Mouse (Mus musculus) left cerebral cortex, postnatal 14 days (tissue): ENCODE measurements around the gene Dmkn. TPM values are rescaled to one million over a fixed set of nuclear protein-coding genes. Genes with fewer than 3 reads are reported as not detected.

Experiments
- DNase-seq, 2 experiments: peaks; one replicate each; pipeline ENCODE4 v3.0.0; 2021 to 2022; ENCODE audit warnings: low spot score in 2 of 2, mixed read lengths in 1 of 2
- intact Hi-C: fragments of 180-260 bp; cut with DNase I; formaldehyde crosslinking; loops from one replicate; pipeline ENCODE4 v1.15.1; 2025
- total RNA-seq, 2 experiments: library from RNA; stranded (reverse); gene quantifications; 2 replicates each; pipeline ENCODE4 v1.2.3; 2021

Gene Dmkn
- total RNA-seq, 2 experiments from 2014 or later: 3.6 to 4.2 TPM

DNA sequence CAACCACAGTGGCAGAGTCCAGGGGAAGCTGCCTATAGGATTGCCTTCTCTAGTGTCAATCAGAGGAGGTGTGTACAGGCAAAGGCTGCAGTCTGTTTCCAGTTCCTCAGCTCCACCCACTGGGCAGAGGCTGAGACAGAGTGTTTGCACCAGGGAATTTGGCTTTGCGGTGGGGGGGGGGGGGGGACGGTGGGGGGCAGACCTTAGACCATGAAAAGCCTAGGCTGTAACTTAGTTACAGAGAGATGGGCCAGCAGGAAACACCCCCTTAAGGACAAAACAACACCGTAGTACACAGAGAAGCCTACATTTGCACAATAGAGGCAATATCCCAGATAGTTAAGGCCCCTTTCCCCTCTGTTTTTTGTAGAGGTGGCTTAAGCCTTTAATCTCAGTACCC, 6.6 kb upstream of the Dmkn start:
- no peak for DNase-seq
- intact Hi-C loops: no loop called here

DNA sequence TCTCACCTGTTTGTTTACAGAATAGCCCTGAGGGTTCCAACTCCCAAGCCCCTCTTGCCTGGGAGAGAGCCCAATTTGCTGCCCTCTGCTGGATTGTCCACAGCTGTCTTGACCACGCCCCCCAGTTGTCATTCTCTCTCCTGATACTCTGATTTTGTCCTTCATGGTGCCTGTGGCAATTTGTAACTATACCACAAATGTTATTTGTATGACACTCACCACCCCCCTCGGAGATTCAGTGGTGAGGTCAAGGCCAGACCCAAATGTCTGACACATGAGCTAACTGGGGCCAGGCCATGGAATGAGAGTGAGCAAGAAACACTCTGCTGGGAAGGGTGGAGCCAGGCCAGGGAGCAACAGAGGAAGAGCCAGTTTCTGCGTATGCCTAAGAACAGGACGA, 4.7 kb upstream of the Dmkn start:
- intact Hi-C loops: no loop called here
- DNase-seq: no peak

DNA sequence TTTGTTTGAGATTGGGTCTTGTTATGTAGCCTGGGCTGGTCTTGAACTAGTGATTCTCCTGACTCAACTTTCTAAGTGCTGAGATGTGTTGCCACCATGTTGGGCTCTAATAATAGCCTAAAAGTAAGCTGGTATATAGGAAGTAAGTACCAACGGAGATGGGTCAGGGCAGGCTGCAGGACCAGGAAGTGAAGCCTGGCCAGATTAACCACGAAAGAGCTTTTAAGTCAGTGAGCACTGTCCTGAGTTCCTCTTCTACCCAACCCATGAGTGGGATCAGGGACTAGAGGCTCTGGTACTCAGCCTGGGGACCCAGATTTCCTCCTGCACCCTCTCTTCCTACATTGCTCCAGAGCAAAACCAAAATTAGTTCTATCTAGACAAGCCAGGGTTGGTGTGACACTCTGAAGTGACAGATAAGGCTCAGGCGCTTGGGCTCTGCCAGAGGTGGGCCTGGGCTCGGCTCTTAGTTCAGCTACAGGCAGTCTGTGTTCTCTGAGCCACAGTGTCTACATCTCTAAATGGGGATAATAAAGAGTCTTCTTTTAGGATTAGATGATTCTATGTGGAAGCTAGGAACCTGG, 1.7 kb upstream of the Dmkn start:
- no peak for DNase-seq
- intact Hi-C loops: no loop called here

DNA sequence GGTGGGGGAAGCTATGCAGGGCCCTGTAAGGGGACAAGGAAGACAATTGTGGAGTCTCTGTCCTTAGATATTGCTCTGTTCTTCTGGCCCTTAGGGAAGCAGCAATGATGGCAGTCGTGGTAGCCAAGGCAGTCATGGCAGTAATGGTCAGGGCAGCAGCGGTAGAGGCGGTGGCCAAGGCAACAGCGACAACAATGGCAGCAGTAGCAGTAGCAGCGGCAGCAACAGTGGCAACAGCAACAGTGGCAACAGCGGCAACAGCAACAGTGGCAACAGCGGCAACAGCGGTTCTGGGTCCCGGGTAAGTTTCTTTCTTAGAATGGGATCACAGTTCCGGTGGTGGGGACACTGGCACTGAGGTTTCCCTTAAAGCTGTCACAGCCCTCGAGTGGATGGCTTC, 1.6 kb downstream of the Dmkn start:
- intact Hi-C loops: no loop called here

DNA sequence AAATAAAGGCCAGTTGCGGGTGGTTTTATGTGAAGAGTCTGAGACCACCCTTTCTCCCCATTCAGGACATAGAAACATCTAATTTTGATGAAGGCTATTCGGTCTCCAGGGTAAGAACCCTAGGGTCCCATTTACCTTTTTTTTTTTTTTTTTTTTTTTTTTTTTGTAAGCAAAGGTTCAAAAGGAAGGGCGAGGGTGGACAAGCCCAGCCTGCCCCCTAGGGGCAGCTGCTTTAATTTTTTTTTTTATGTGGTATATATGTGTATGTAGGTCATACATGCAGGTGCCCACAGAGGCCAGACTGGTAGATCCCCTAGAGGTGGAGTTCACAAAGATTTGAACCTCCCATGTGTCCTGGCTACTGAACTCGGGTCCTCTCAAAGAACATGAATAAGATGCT, 2.9 kb downstream of the Dmkn start:
- intact Hi-C loops: no loop called here
- no peak for DNase-seq

More for the DNA sequence above, 1.6 kb downstream of the Dmkn start:
- DNase-seq: peak in 1 of 2 experiments; percentile 15

DNA sequence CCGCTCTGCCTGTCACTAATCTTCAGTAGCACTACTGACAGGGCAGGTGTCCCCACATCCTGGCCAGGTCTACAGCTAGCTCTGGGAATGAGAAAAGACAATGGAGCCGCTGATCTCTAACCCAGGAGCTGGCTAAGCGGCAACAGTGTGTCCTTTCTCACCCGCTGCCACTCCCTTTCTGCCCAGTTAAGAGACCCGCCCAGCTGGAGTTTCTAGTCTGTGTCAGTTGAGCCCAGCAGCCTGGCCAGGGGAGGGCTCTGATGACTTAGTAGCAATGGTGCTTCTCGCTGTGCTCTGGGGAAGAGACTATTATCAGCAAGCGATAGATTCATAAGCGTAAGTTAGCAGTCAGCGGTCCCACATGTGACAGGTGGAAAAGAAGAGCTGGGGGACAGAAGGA, 5.7 kb downstream of the Dmkn start:
- DNase-seq: no peak
- intact Hi-C loops: no loop called here

DNA sequence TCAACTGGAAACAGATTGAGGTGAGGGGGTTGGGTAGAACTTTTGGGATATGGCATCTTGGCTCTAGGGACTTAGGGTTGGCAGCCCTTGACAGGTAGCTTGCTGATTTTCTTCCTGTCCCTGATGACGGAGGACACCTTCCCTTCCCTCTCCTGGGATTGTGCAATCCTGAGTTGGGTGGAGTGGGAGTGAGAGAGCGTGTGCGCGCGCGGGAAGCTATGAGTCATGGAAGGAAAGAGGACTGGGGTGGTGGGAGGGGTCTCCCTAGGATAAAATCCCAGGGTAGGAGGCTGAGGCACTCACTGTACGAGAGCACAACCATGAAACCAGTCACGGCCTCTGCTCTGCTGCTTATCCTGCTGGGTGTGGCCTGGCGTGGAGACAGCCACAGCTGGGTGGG, 12.5 kb downstream of the Dmkn start:
- peak in 1 of 2 experiments; percentile 16 for DNase-seq
- intact Hi-C loops: no loop called here

DNA sequence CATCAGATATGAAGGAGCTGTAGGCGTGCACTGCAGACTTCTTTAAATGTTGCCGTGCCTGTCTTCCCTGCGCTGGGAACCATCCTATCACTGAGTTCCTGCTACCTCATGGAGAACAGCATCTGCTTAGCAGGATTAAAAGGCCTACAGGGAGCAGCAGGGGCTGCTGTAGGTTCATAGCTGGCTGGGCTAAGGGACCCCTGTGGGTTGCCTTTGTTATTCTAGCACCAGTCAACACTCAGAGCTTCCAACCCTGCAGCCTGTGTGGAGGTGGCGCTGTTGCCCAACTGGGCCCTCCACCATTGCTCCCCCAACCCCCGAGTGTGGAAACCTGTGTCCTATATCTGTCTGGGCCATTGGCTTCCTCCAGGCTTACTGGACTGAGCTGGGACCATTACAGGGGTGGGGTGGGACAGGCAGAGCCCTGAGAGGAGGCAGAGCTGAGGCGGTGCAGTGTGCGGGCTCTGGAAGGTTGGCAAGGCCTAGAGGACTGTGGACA, 13.6 kb downstream of the Dmkn start:
- DNase-seq: no peak
- intact Hi-C loops: no loop called here

DNA sequence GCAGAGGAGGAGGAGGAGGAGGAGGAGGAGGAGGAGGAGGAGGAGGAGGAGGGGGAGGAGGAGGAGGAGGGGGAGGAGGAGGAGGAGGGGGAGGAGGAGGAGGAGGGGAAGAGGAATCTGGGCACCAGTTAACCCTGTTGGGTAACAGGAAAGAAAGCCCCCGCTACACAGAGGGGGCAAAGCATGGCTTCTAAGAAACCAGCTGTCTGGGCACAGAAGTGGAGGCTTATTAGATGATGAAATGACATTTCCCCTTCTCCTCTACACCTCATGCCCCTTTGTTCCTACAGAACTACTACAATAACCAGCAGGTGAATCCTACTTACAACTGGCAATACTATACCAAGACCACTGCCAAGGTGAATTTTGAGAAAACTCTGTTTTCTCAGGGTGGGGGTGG, 14.4 kb downstream of the Dmkn start:
- intact Hi-C loops: no loop called here
- no peak for DNase-seq

DNA sequence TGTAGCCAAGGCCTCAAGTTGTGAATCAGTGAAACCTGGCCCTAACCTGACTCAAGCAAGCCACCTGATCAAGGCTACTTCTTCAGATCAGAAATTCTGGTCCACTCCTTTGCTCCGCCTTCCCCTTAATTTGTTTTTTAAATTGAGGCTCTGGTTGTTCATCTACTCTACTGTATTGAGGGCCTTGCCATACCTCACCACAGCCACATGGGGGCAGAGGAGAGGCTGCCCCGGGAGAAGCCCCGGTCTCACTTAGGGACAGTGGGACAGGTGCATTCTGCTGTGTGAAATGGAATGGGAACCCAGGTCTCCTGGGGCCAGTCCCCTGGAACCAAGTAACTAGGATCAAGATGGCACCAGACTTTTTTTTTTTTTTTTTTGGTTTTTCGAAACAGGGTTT, 18.2 kb downstream of the Dmkn start:
- intact Hi-C loops: no loop called here
- no peak for DNase-seq

DNA sequence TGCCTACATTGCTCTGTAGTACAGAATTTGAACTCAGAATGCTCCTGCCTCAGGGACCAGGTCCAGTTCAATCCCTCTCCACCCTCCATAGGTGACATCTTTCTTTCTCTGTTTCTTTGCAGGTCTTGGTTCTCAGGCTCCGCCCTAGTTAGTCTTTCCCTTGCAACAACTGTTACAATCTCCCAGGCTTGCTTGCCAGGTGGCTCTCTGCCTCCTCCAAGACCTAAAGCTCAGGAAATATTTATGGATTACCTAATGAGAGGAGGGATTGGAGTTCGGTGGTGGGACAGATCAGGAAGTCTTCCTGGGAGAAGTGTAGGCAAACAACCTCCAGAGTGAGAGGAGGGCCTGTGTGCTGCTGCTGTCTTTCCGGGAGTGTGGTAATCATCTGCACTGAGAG, 19.1 kb downstream of the Dmkn start:
- intact Hi-C loops: no loop called here
- no peak for DNase-seq

DNA sequence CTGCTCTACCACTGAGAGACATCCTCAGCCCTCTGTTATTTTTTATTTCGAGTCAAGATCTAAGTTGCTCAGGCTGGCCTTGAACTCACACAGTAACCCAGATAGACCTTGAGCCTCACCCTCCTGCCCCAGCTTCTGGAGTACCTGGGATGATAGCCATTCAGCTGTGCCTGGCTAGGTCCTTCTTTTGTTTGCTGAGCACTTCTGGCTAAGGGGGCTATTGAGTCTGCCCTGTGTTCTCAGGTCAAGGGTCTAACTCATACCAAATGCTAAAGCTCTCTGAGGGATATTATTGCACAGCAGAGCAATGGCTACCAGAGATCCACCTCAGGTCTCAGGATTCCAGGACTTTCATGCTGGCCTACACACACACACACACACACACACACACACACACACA, 21.6 kb downstream of the Dmkn start:
- intact Hi-C loops: no loop called here
- no peak for DNase-seq

DNA sequence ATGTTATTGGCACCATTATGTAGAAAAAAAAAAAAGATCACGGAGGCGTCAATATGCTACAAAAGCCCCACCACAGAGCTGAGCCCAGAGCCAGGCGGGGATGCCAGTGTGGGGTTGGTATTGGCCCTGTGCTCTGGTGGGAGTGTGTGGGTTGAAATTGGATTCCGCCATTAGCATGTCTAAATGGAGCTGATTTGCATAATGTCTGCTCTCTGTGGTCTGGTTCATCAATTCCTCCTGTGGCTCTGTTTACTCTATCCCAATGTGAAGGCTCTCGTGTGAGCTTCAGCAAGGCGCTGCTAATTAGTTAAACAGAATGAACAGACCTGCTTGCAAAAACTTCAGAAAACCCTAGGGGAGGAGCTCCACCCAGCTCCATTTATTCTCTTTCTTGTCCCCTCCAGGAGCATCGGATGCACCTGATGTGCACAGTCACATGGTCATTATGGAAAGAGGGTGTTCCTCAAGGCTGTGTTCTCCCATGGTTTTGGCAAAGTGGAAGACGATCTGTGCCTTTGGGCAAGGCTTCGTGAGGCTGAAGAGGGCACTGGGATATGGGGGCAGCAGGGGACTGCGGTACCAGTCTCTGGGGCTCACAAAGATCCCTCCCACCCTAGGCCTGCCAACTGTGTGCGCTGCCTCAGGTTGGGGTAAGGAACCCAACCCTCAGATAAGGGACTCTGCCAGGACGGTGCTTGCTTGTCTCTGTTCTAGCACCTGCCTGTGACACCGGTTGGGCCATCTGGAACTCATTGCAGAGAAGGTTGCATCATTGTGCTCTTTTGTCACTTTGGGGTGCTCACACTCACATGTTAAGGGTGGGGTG, 22.4 kb downstream of the Dmkn start:
- intact Hi-C loops: no loop called here
- peak; percentile 31 to 36 for DNase-seq

DNA sequence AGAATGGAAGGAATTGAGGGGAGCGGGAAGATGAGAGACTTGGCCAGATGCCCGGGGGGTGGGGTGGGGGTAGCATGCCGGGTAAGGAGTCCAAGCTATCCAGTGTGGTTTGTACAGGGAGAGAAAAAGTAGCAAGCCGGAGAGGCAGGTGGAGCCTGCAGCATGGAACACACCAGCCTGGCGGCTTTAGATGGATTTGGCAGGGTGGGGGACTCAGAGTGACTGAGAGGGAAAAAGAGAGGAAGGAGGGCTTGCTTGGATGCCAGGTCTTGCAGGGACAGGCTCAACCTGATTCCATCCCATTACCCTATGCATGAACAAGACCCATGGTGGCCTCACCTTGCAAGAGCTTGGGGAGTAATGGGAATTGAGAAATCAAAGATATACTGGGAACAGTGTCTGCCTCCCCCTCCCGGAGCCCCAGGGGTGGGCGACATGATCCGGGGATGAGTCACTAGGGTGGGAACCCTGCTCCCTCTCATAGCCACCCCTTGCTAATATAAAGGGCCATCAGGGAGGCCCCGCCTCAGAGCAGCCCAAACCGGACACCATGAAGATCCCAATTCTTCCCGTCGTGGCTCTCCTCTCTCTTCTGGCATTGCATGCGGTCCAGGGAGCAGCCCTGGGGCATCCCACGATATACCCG, 23.9 kb downstream of the Dmkn start, which contains the start of gene Krtdap:
Gene Krtdap, plus strand, starts transcription at position 520 of the 646 bp plus-strand sequence.
- intact Hi-C loops: no loop called here

DNA sequence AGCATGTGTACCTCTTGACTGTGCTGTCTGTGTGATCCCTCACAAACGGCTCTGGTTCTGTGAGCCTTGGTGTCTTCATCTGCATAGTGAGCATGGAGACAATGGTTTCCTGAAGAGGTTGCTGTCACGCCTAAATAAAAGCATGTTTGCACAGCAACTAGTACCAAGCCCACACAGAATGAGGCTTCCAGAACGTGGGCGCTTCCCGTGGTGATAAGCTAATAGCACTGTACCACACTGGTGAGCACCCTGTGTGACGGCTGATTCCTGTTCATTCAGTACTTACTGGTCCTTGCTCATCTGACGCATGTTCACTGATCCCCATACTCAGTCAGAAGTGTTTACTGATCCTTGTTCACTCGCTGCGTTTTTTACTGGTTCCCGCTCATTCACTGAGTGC, 26.6 kb downstream of the Dmkn start:
- intact Hi-C loops: loop anchor here (10.0 kb wide), 1 partner anchor 65 kb away; the partner anchor contains the start of gene Ffar3
- no peak for DNase-seq

More for the DNA sequence above, 23.9 kb downstream of the Dmkn start, which contains the start of gene Krtdap:
- no peak for DNase-seq

DNA sequence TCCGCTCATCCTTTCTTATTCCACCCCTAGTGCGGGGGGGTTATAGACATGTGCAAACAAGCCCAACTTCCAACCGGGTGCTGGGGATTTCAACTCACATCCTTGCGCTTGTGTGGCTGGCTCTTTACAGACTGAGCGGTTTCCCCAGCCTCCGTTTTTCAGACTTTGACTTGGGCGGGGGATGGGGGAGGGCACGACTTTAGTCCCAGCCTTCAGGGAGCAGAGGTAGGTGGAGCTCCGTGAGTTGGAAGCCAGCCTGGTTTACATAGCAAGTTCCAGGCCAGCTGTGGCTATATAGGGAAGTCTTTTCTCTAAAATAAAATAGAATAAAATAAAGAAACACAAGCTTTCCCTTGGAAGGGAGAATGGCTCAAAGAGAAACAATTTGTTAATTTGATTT, 28.4 kb downstream of the Dmkn start:
- intact Hi-C loops: loop anchor here (10.0 kb wide), 1 partner anchor 63 kb away; the partner anchor contains the start of gene Ffar3
- no peak for DNase-seq

DNA sequence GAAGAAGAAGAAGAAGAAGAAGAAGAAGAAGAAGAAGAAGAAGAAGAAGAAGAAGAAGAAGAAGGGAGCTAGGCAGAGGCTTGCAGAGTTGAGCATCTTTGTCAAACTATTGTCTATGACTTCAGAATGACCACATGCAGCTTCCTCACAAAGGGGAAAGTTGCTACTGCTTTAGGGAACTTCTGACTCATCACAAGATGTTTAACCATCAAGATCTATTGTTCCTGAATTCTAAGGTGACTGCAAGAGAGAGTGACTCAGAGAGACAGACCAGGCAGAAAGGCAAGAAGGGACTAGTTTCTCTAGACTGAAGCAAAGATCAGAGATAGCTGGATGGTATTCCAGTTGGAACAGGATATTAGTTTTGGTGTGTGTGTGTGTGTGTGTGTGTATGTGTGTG, 31.4 kb downstream of the Dmkn start:
- no peak for DNase-seq
- intact Hi-C loops: loop anchor here (10.0 kb wide), 1 partner anchor 60 kb away; the partner anchor contains the start of gene Ffar3

DNA sequence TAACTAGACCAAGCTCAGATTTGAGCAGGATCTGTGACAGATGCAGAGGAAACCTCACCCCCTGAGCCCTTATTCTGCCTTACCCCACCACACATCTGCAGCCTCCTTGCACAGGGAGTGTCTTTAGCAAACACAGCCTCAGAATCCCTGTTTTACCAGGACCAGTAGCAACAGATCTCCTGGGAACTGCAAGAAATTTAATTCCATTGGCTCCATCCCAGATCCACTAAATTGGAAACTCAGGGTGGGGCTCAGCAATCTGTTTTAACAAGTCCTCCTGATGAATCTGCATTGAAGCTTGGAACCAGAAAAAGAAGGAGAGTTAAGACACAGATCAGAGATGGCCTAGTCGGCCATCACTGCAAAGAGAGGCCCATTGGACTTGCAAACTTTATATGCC, 33.2 kb downstream of the Dmkn start:
- peak; percentile 54 to 56 for DNase-seq
- intact Hi-C loops: loop anchor here (10.0 kb wide), 1 partner anchor 58 kb away; the partner anchor contains the start of gene Ffar3

DNA sequence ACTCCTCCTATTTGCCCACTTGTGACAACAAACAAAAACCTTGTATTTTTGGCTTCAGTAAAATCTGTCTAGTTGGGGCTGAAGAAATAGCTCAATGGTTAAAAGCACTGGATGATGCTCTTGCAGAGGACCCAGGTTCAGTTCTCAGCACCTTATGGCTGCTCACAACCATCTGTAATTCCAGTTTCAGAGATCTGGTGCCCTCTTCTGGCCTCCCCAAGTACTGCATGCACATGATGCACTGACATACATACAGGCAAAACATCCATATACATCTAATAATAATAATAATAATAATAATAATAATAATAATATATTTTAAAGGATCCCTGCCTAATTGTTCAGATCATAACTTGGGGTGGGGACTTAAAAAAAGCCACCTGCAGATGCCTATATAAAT, 37.1 kb downstream of the Dmkn start:
- DNase-seq: no peak
- intact Hi-C loops: no loop called here

DNA sequence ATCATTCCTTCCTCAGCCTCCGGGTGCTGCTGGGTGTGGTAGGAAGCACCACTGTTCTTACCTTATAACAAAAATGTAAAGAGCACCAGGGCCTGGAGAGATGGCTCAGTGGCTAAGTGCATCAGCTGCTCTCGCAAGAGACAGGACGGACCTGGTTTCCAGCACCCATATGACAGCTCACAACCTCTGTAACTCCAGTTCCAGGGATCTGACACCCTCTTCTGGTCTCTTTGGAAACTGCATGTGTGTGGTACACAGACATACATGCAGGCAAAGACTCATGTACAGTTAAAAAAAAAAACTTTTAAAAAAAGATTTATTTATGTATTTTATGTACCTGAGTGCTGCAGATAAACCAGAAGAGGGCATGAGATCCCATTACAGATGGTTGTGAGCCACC, 39.7 kb downstream of the Dmkn start:
- intact Hi-C loops: no loop called here

More for the DNA sequence above, 39.7 kb downstream of the Dmkn start:
- DNase-seq: no peak
